Mouse (Mus musculus): ENCODE results near the gene Stx1b. TPM values are rescaled to one million over a fixed set of nuclear protein-coding genes. Genes with fewer than 3 reads are reported as not detected.
"Not testable (repeated sequence)": the region's sequence is repeated elsewhere in the genome, so short reads cannot be mapped to it uniquely, and the experiment has no call there.

The Stx1b gene
- 100 to 1,000 TPM; 193 to 215 TPM for total RNA-seq (2021)

DNA sequence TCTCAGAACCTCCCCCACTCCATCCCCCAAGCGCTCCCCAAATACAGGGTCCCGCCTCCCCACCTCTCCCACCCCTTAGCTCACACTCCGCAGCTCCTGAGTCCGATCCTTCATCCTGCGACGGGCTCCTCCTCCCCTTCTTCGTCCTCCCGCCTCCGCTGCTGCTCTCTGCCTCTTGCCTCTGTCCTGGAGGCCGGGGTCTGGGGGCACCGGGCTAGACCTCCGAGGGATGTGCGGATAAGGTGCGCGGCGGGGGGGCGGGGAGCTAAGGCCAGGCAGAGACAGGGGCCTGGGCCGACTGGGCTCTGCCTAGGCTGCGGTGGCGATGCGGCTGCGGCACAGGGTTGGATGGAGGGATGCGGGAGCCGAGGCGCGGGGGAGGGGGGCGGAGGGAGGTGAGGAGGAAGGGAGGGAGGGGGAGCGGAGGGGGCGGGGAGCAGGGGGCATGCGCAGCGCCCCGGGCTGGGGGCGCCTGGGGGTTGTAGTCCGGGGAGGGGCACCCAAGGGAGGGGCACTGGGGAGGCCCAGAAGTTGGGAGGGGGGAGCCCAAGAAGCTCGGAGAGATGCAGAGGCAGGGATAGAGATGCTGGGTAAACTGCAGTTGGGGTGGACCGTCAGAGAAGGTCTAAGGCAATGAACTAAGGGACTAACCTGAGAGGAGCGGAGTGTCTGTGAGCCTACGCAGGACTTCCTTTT is at the start of gene Stx1b, which contains the start of gene Stx4a:
Stx1b (minus strand) TSS at position 374 of the 696 bp plus-strand sequence.
Stx4a (plus strand) TSS at position 119 of the 696 bp plus-strand sequence.
- peak; percentile 91 for DNase-seq
- intact Hi-C loops (cut with DNase I) = no loop called here

DNA sequence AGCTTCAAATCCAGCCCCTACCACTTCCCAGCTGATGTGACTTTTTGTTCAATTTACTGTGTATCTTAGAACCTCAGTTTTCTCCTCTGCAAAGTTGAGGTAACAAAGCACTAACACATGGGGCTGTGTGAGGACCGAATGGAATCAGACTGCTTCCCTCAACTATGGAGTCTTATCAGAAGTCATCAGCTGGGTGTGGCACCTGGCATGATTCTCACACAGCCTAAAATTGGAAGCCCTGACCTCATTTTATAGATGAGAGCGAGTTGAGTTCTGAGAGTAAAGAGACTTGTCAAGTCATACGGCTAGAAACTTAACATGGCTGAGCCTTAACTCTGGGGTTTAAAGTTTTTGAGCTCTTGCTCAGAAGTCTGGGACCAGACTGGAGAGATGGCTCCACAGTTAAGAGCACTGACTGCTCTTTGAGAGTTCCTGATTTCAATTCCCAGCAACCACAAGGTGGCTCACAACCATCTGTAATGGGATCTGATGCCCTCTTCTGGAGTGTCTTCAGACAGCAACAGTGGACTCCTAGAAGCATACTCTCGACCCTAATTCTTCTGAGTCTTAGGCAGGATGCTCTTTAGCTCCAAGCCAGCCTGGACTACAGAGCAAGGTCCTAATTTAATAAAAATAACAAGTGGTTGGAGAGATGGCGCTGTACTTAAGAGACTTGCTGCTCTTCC is 45.9 kb upstream of the Stx1b start:
- DNase-seq = no peak
- intact Hi-C loops (cut with DNase I) = no loop called here

DNA sequence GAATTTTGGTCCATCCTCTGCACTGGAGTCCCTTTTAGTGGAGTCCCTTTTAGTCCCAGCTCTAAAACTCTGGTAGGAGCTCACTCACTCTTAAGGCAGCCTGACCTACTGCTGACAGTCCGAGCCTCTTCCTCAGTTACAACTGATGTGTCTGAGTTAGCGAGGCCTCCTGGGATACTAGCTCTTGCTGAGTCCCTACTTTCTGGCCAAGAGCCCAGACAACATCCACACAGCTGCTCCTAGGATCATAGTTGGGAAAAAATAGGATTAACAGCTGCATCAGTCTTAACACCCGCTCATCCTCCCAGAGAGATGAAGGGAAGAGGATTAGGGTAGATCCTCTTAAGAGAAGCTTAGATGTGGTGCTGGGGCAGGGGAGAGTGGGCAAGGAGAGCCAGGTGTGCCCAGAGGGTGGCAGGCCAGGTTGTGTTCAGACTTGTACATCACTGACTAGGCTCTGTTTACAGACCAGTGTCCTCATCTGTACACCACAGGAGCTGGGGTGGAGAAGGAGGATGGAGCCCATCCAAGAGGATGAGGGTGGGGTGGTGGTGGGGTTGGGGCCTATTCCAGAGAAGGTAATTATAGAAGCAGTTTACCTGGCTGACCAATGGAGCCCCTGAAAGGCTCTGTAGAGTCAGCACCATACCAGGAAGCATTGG is 44.9 kb upstream of the Stx1b start:
- DNase-seq = no peak
- intact Hi-C loops (cut with DNase I) = no loop called here

DNA sequence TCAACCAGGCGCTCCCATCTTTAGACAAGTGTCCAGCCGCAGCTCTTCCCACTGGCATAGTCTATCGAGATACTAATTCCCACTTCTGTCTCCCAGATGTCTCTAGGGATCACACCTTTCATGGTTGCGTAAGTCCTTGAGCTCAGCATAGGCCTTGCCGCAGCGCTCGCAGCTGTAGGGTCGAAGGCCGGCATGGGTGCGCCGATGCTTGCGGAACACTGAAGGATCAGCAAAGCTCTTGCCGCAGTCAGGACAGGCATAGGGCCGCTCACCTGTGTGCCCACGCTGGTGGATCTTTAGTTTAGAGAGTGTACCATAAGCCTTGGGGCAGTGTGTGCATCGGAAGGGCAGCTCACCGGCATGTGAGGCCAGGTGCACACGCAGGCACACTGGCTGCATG is 43.3 kb upstream of the Stx1b start:
- no peak for DNase-seq
- intact Hi-C loops (cut with DNase I) = no loop called here

DNA sequence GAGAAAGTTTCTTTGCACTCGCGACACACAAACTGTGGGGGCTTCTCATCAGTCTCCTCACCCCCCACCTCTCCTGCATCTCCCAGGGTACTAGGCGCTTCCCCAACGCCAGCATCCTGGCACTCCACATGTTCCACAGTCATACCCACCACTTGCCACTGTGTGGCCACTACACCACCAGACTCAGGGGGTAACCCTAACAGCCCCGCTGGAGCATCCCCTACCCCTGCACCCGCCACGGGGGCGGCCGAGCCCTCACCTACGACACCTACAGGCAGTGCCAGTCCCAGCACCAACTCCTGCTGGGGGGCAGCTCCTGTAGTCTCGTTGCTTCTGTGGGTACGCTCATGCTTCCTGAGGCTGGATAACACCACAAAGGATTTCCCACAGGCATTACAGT is 42.1 kb upstream of the Stx1b start:
- intact Hi-C loops (cut with DNase I) = no loop called here
- no peak for DNase-seq

DNA sequence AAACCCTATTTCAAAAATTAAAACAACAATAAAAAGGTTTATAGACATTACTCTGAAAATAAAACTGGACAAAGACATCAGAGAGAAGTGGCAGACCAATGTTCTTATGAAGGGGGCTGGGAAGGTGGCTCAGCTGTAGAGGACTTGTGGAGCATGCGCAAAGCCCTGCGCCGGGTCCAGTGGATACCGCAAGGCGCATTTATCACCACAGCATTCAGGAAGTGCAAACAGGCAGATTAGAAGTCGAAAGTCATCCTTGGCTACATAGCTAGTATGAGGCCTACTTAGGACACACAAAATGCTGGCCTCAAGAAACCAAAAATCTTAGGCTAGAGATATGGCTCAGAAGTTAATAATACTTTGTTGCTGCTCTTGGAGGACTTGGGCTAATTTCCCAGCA is 33.9 kb upstream of the Stx1b start:
- no peak for DNase-seq
- intact Hi-C loops (cut with DNase I) = no loop called here

DNA sequence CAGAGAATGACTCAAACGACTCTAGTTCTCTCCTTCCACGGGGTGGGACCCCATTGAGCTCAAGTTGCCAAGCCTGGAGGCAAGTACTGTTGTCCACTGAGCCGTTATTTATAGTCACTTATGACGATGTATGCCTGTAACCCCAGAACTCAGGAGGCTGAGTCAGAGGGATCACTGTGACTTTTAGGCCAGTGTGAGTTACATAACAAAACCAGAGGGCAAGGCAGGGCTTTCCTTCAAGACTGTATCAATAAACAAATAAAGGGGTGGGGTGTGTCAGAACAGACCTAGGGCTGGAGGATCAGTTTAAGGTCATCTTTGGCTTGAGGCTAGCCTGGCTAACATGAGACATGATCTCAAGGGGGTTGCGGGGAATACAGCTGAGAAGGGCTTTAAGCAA is 26.6 kb upstream of the Stx1b start:
- no peak for DNase-seq
- intact Hi-C loops (cut with DNase I) = no loop called here

DNA sequence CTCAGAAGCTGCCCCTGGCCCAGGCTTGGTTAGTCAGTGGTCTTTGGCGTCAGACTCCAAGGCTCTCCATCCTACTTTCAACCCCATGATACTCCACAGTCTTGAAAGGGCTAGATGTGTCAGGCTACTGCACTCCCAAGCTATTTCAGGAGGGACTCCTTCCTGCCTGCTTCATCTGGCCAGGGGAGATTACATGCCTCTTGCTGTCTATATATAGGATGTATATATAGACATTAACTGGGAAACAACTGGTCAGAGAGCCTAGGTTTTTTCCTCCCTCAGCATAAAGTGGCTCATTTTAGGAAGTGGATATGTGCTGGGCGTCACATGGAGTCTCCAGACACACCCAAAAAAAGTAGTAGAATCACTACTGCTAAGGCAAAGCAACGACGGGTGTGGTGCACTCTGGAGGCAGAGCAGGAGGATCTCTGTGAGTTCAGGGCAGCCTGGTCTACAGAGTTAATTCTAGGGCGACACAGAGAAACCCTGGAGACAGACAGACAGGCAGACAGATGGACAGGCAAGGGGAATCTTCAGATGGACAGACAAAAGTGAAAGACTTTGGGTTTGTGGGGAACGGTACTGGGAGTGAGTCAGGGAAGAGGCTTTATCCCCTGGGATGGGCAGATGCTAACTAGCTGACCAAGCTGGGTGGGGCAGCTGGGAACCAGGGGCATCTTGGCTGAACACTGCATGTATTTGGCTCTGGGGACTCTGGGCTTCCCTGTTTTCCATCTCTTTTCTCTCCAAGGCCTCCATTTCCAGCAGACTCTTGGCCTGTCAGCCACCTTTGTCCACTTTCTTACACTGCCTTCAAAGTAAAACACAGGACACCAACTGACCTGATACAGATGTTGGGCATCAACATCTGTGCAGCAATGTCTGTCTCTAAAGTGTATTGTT is 25.9 kb upstream of the Stx1b start:
- DNase-seq = no peak
- intact Hi-C loops (cut with DNase I) = no loop called here

DNA sequence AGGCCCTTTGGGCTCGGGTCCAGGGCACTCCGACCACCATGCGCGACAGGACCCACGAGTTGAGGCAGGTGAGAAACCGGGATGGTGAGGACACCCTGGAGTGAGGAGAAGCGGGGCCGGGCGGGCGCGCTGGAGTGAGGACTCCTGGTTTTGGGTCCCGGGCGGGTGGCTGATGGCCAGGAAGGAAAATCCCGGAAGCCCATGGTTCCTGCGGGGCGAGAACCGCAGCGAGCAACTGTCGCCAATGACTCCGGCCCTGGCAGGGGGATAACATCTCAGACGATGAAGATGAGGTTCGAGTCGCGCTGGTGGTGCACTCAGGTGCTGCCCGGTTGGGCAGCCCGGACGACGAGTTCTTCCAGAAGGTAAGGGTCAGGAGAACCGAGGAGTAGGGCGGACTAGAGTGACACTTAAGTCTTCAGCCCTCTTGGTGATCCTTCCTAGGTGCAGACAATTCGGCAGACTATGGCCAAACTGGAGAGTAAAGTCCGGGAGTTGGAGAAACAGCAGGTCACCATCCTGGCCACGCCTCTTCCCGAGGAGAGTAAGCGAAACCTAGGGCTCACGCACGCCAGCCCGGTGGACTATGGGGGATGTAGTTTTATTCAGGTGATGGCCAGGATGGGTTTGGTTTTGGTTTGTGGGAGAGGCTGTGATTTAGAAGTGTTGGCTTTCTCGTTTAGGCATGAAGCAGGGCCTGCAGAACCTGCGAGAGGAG is 17.8 kb upstream of the Stx1b start:
- DNase-seq = peak; percentile 73
- intact Hi-C loops (cut with DNase I) = no loop called here

DNA sequence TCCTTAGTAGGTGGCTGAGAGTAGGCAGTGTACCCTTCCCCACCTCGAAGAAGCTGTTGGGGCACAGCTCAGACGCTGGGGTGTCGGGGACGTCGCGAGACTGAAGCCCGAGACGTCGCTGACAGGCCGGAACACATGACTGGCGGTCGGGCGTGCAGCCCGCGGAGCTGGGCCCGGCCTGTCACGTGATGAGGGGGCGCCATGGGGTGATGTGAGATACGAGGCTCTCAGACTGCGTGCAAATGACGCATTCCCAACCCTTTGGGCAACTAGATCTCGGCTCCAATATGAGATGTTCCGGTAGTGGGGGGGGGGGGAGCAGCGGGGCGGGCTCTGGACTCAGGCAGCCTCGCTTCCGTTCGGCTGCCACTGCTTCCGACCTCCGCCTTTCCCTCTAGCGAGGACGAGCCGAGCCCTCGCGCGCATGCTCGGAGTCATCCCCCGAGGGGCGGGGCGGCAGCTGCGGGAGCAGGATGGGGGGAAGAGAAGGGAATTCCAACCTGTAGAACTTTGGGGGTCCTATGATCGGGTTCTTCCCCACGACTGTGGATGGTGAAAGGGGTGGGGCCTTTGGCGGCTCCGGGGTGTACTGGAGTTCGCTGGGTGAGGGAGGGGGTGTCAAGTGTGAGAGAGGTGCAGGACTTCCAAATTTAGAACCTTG is 17.1 kb upstream of the Stx1b start:
- intact Hi-C loops (cut with DNase I) = no loop called here

DNA sequence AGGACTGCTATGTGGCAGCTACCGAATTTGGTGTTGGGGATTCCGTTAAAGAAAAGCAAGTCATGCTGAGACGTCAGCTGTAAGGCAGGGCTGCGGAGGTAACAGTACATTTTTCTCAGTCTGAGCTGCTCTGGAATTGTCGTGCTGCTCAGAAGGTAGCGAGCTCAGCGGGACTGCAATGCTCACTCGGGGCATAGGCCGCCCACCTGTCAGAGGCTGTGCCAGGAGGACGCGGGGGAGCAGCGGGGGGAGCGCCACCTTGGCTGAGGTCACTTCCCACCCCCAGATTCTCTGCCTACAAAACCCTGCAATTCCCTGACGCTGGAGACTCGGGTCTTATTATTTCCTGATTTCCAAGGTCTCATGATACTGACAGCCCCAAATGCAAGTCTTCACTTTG is 16.5 kb upstream of the Stx1b start:
- peak; percentile 42 for DNase-seq
- intact Hi-C loops (cut with DNase I) = no loop called here

More for the DNA sequence above, 17.1 kb upstream of the Stx1b start:
- DNase-seq = peak; percentile 96

DNA sequence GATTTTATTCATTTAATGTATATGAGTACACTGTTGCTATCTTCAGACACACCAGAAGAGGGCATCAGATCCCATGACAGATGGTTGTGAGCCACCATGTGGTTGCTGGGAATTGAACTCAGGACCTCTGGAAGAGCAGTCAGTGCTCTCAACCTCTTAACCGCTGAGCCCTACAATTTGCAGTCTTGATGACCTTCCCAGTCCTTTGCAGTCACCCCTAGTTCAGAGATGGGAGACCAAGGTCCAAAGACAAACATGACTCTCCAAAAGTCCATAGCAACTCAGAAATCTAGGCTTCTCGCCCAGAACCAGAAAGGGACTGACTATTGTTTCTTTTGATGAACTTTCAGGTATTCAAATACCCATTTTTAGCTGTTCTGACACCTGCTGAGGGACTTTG is 15.7 kb upstream of the Stx1b start:
- intact Hi-C loops (cut with DNase I) = not testable (repeated sequence)

DNA sequence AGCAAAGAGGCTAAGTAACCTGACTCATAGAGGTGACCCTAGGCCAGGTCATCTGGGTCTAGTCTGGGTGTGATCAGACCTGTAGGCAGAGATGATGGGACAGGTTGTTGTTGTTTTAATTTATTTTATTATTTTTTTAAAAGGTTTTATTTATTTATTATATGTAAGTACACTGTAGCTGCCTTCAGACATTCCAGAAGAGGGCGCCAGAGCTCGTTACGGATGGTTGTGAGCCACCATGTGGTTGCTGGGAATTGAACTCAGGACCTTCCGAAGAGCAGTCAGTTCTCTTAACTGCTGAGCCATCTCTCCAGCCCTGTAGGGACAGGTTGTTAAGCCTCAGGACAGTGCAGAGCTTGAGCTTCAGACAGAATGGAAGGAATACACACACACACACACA is 13.5 kb upstream of the Stx1b start:
- intact Hi-C loops (cut with DNase I); DNase-seq: not testable (repeated sequence)

More for the DNA sequence above, 15.7 kb upstream of the Stx1b start:
- DNase-seq = not testable (repeated sequence)

DNA sequence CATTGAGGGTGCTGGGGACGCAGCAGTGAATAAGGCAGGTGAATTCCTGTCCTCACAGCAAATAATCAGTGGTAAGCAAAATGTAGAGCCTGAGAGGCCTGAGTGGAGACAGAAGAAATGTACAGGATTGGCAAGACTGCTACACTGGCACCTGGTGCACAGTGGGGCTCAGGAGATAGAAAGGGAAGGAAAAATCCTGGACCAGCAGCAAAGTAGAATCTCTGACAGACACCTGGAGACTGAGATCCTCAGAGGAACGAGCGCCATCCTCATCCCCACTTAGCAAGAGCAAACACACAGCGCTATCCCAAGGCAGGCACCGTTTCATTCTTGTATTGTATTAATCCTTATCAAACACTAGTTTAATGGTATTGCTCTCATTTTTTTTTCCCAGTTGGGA is 13.1 kb upstream of the Stx1b start:
- DNase-seq = no peak
- intact Hi-C loops (cut with DNase I) = no loop called here

DNA sequence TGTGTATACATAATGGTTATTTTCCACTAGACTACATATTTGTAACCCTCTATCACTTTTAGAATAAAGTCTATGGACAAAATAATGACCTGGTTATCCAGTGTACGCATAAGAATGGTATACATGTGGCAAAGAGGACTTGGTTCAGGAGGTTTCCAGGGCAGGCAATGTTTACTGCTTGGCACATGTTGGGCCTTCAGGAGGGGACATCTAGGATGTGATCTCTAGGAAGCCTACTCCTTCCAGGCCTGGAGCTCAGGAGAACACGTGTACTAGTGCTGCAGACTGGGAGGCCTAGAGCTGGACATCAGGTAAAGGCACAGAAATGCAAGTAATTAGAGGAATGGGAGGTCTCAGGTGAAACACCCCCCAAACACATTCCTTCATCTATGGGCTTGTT is 11.2 kb upstream of the Stx1b start:
- intact Hi-C loops (cut with DNase I) = no loop called here
- DNase-seq = no peak

DNA sequence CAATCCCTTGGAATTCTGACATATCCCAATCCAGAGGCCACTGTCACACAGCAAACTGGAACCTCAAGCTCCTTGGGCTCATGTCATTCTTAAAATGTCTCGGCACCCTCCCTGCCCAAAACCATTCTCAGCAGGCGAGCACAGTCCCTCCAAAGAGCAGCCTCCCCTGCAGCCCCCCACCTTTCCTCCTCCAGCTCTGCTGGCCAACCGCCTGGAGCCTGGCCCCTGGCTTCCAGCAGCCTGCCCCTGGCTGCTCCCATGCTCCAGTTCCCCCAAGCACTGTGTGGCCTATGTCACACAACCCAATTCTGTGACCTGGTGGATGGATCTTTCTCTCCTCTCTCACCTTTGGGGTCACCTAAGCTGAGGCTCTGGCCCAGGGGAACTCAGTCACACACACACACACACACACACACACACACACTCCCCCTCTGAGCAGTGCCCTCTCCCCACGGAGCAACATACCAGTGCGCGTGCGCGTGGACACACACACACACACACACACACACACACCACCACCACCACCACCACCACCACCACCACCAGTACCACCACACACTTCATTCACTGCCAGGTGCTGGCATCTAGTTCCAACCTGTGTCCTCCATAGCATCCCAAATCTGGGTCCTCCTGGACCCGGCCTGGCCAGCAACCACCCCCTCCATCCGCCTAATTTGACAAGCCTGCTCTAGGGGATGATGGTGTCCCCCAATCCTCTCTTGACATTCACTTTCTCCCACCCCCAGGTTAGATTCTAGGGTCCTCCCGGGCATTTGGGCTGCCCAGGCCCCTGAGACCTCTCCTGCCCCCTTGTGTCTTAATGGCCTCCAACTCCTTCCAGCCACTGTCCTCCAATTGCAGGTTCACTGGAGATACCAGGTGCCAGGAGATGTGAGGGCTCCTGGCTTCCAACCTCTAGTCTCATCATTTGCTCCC is 845 bp downstream of the Stx1b start:
- intact Hi-C loops (cut with DNase I) = no loop called here
- peak; percentile 21 for DNase-seq

DNA sequence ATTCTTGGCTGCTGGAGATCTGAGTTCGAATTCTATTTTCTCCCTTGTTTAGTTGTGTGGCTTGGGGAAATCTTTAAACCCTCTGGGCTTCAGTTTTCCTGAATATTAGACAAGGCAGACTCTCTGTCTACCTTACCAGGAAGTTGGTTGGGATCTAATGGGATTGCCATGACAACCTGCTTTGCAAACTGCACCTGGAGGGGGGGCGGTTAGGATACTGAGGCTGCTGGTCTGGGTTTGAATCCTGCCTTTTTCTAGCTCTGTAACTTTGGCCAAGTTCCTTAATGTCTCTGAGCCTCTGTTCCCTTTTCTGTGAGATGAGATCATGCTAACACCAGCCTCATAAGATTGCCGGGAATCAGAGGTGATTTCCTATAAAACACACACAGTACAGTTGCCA is 1.9 kb downstream of the Stx1b start:
- no peak for DNase-seq
- intact Hi-C loops (cut with DNase I) = no loop called here

DNA sequence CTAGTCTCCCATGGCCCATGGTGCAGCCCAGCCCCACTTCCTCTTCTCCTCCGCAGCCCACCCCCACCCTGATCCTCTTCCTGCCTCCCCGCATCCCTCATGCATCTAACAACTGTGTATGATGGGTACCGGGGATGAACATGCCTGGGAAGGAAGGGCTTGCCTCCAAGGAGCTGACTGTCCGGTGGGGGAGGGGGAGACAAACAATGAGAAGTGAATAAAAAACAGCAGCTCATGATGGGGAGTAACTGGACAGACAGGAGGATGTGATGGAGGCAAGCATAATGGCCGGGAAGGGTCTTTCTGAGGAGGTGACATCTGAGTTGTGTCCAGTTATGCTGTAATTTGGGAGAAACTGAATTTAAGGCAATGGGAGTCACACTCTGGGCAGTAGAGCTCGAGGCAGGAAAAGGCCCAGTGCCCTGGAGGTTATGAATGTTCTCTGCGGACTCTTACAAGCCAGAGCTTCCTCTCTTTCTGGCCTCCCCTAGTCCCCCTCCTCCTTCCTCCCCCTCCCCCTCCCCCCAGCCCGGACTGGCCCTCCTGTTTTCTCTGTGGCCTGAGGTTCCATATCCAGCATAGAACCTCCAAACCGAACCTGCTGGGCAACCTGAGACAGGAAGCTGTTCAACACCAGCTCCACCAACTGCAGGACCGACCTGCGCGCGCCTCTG is 3.4 kb downstream of the Stx1b start:
- DNase-seq = no peak
- intact Hi-C loops (cut with DNase I) = no loop called here
